Mouse (Mus musculus) adrenal gland (tissue): Measurements from ENCODE around the gene Olfr1014.

Experiments
- intact Hi-C: fragments of 180-260 bp; cut with DNase I; formaldehyde crosslinking; loops from one replicate; pipeline ENCODE4 v1.15.1; 2025
- long read RNA-seq, 2 experiments: library from polyadenylated mRNA; unstranded; transcript quantifications; one replicate each; pipeline ENCODE4 v2.0.0; 2020; ENCODE audit warnings: borderline replicate concordance in 1 of 2; ENCODE audit not compliant: insufficient replicate concordance in 1 of 2

The Olfr1014 gene
- long read RNA-seq, experiment 1, result 0 reads
- long read RNA-seq, experiment 2, result 0 reads

DNA sequence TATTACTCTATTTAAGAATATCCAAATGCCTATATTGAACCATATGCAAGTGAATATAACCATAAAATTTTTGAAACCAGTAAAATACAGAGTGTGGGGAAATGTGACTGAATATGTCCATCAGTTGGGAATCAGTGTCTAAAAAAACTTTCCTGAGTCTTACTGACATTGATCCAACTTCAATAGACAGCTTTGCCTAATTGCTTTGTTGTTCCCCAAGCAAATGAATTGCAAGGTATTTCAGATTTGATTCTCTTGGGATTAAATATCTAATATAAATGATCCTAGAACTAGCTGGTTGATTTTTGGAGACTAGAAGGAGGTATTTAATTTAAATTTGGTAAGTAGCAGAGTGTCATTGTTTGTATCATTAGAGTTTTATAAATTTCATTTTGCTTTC, at the start of gene Olfr1014:
Olfr1014 (plus strand) TSS at position 301 of the 400 bp plus-strand sequence.
- intact Hi-C loops, result no loop called here

- intact Hi-C loops, result loop anchor here (2.0 to 10.0 kb wide), 2 partner anchors 601 to 739 kb away; no protein-coding TSS in a partner anchor
These were observed 46.7 kb upstream of the Olfr1014 start for GRCm38 (mm10) chr2:85725793-85726192.

- intact Hi-C loops, result no loop called here
These were observed 18.7 kb upstream of the Olfr1014 start for GRCm38 (mm10) chr2:85753822-85754221.

DNA sequence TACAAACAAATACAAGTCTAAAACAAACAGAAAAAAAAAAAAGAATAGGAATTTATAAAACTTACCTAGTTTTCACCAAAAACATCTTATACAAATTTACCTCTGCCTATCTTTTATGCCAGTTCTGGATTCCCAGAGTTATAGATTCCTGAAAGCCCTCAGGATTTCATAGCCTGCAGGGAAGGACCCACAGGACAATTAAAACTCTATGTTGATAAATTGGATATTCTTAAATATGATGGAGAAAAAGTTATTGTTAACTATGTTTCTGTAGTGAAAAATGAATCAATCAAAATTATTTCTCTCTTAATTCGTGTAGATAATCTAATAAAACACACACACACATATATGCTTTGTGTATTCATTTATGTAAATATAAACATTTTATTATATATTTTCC, 9.8 kb upstream of the Olfr1014 start, which contains the start of gene Olfr1012:
Olfr1012 (minus strand) TSS at position 101 of the 400 bp plus-strand sequence.
- intact Hi-C loops, result no loop called here

DNA sequence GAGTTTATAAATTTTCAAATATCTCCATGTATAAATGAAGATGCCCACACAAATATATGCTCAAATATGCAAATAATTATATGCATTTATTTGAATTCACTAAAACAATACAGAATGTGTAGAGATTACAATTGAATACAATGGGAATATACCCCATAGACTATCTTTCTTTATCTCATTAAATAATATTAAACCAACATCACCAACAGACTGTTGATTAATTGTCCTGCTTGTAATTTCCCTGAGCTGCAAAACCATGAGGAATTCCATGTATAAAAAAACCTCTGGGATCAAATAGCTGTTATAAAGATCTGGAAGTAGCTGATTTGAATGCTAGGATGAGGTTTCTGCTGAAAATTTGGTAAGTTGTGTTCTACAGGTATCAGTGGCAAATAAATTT, 5.7 kb upstream of the Olfr1014 start, which contains the start of gene Olfr1013:
Olfr1013 (plus strand) TSS at position 301 of the 400 bp plus-strand sequence.
- intact Hi-C loops, result no loop called here

GRCm38 (mm10) chr2:85781717-85782116, 9.2 kb downstream of the Olfr1014 start, which contains the start of gene Olfr1015:
Olfr1015 (plus strand) TSS chr2:85782017.
- intact Hi-C loops, result no loop called here

GRCm38 (mm10) chr2:85792331-85792730, 19.8 kb downstream of the Olfr1014 start:
- intact Hi-C loops, result no loop called here

DNA sequence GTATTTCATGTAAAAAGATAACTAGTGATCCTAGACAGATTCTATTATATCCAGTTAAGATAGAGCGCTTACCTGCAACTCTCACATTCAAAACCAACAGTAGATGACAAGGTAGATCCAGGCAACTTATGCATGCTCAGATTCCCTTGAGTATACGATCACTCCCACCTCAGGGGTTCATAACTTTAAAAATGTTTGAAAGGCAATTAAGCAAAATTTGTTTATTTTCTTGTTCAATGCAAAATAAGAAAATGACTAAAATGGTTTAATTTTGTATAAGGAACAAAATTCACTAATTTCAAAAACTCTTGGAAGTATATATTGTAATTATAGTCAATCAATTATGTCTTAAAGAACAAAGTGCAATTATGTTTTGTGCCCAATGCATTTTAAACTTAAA, 29.9 kb downstream of the Olfr1014 start, which contains the start of gene Olfr1016:
Olfr1016 (minus strand) TSS at position 101 of the 400 bp plus-strand sequence.
- intact Hi-C loops, result no loop called here

- intact Hi-C loops, result no loop called here
These were observed 32.0 kb downstream of the Olfr1014 start for GRCm38 (mm10) chr2:85804501-85804900.

DNA sequence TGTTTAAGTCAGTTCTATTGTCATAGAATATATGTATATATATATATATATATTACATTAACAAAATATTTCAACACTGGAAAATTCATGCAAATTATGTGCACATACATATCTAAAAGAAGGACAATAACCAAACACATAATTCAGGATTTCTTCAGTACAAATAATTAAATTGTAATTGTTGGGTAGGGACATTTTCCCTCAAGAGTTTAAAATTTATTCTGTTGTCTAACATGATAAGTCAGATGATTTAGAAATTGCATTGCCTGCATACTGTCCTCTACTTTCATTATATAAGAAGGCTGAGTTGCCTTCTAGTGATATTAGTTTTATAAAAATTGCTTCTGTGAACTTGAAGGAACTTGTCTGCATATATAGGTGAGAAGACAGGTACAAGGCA, 45.7 kb downstream of the Olfr1014 start, which contains the start of gene Olfr1018:
Olfr1018 (plus strand) TSS at position 301 of the 400 bp plus-strand sequence.
- intact Hi-C loops, result no loop called here
